Mouse (Mus musculus) forebrain, embryonic 16.5 days (tissue): ENCODE results near the gene Irak4. TPM values are rescaled to one million over a fixed set of nuclear protein-coding genes. Genes with fewer than 3 reads are reported as not detected.

Experiments
- ATAC-seq: fragments of 200-750 bp; cut with Nextera tagmentation; 2 replicates; pipeline ENCODE4 v1.8.0; 2017; ENCODE audit warnings: mild to moderate bottlenecking, moderate library complexity
- H3K27ac ChIP-seq: fragments of 300-500 bp; sonication (generic); 2 replicates; pipeline ENCODE4 v1.5.1; 2014; ENCODE audit warnings: low read length, control low read depth
- H3K27me3 ChIP-seq: fragments of 300-500 bp; sonication (generic); replicated peaks from 2 replicates; pipeline ENCODE4 v1.6.1; 2014; ENCODE audit warnings: low read length; ENCODE audit not compliant: control insufficient read depth, insufficient read depth
- H3K36me3 ChIP-seq: fragments of 300-500 bp; sonication (generic); 2 replicates; pipeline ENCODE4 v1.6.1; 2014; ENCODE audit not compliant: control insufficient read depth, insufficient read depth
- H3K4me1 ChIP-seq: fragments of 300-500 bp; sonication (generic); replicated peaks from 2 replicates; pipeline ENCODE4 v1.6.1; 2014; ENCODE audit warnings: low read length; ENCODE audit not compliant: control insufficient read depth, insufficient read depth
- H3K4me2 ChIP-seq: fragments of 300-500 bp; sonication (generic); 2 replicates; pipeline ENCODE4 v1.6.1; 2014; ENCODE audit warnings: mild to moderate bottlenecking, low read length, control low read depth
- H3K4me3 ChIP-seq: fragments of 300-500 bp; sonication (generic); replicated peaks from 2 replicates; pipeline ENCODE4 v1.5.1; 2014; ENCODE audit warnings: mild to moderate bottlenecking, low read length, control low read depth
- H3K9ac ChIP-seq: fragments of 300-500 bp; sonication (generic); replicated peaks from 2 replicates; pipeline ENCODE4 v1.6.1; 2014; ENCODE audit warnings: low read depth, low read length, control low read depth
- H3K9me3 ChIP-seq: fragments of 300-500 bp; sonication (generic); 2 replicates; pipeline ENCODE4 v1.6.1; 2016; ENCODE audit warnings: low read length; ENCODE audit not compliant: control insufficient read depth
- WGBS: fragments of 180-500 bp; shearing (Covaris S2); extraction: QIAGEN DNeasy Blood & Tissue Kit; methylation state at CpG from one replicate; pipeline ENCODE4 v1.1.7; 2014; 5-methylcytosine and 5-hydroxymethylcytosine counted together
- polyA plus RNA-seq: library from polyadenylated mRNA; unstranded; fragments of >200 nt; fragmentation: Nextera tagmentation; extraction: Ambion mirVana; gene quantifications from 2 replicates; pipeline ENCODE4 v1.2.1, GENCODE M21; 2015

The Irak4 gene
- polyA plus RNA-seq, 1 experiment from 2014 or later = 1.4 TPM

GRCm38 (mm10) chr15:94582000-94582593 is 38.7 kb downstream of the Irak4 start:
- WGBS = 27% methylated on average over 7 of the region's 7 CpGs
- Histone ChIP-seq H3K27me3 (no peaks in the 10 kb centered on the region), H3K4me1 (0 out of 2 replicates have a peak, but pooled peaks cover 2% of the 10 kb centered on the region), H3K4me2 (no peak overlapping the region), H3K9ac (no peak overlapping the region), H3K9me3 (no peaks in the 10 kb centered on the region), H3K36me3 (peaks cover 38% of the 10 kb centered on the region), H3K27ac (no peak overlapping the region), H3K4me3 (no peak overlapping the region)
- no peak for ATAC-seq

GRCm38 (mm10) chr15:94583153-94583552 is 39.7 kb downstream of the Irak4 start:
- Histone ChIP-seq H3K36me3 (peaks cover 38% of the 10 kb centered on the region), H3K4me2 (no peak overlapping the region), H3K9me3 (no peaks in the 10 kb centered on the region), H3K4me1 (0 out of 2 replicates have a peak, but pooled peaks cover 4% of the 10 kb centered on the region), H3K27ac (no peak overlapping the region), H3K27me3 (no peaks in the 10 kb centered on the region), H3K9ac (no peak overlapping the region), H3K4me3 (no peak overlapping the region)
- ATAC-seq = no peak
- 89% methylated on average over 10 of the region's 10 CpGs for WGBS

DNA sequence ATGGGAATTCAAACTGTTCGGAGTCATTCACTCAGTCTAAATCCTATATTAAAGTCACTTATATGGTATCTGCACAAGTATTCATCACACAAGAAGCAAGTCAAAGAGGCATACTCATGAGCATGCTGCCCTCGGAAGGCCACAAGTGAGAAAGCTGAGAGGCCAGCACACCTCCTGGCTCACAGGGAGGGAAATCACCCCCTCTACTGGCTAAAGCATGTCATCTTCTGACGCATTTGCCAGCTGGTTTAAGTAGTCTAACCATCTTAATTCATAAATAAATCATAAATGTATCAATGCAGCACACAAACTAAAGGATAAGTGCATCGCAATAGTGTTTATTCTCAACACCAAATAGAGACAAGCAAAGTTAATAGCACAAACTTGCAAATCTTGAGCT is 41.3 kb downstream of the Irak4 start:
- Histone ChIP-seq H3K27me3 (no peaks in the 10 kb centered on the region), H3K9me3 (no peaks in the 10 kb centered on the region), H3K4me2 (no peak overlapping the region), H3K36me3 (peaks cover 37% of the 10 kb centered on the region), H3K9ac (no peak overlapping the region), H3K4me3 (no peak overlapping the region), H3K27ac (no peak overlapping the region), H3K4me1 (peaks cover 8% of the 10 kb centered on the region)
- 86% methylated on average over 4 of the region's 4 CpGs for WGBS
- ATAC-seq = no peak

DNA sequence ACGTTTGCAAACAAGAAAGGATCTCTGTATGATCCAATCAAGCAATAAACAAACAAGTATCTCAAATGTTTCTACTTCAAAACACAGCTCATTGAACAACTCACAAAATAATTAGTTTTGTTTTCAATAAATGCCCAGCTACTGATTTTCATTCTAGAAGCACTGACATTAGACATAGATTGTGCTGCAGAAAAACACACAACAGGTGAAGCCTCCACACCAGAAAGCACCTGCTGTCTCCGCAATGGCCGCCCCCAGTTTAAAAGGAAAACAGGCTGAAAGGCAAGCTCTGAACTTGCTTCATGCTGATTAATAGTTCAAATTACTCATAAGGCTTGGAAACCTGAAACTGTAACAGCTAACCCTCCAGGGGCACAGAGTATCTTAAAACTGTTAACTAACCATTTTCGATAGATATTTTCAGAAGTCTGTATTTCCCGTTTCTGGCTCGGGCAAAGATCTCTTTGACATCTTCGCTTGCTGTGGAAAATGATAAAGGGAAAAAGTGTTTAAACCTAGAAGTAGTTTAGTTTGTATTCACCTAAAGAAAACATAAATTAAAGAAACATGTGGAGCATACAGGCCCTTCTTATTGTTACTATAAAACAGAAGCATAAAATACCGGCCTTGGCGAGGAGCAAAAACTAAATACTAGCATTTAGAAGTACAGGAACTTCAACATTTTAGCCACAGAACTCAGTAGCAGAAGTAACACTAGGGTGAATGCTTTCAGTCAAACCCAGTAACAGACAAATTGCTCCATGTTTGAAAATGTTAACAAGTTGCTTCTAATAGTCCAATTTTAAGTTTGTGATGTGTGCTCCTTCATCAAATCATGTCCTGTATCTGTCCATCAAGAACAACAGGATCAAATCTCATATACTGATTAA is 44.6 kb downstream of the Irak4 start:
- no peak overlapping the region for H3K9ac ChIP-seq
- ATAC-seq = no peak
- H3K9me3 ChIP-seq = no peaks in the 10 kb centered on the region
- WGBS = 88% methylated on average over 9 of the region's 9 CpGs
- H3K4me3 ChIP-seq = no peak overlapping the region
- no peaks in the 10 kb centered on the region for H3K27me3 ChIP-seq
- H3K27ac ChIP-seq = no peak overlapping the region
- H3K36me3 ChIP-seq = peaks cover 21% of the 10 kb centered on the region
- no peak overlapping the region for H3K4me2 ChIP-seq
- peaks cover 11% of the 10 kb centered on the region for H3K4me1 ChIP-seq

GRCm38 (mm10) chr15:94589219-94590075 is 46.0 kb downstream of the Irak4 start, which contains the start of gene Twf1:
Gene Twf1 (minus strand): TSS chr15:94589889.
- ATAC-seq = peak; percentile 100
- 0% methylated on average over 66 of the region's 70 CpGs for WGBS

GRCm38 (mm10) chr15:94590083-94590482 is 46.6 kb downstream of the Irak4 start:
- H3K27me3 ChIP-seq = no peaks in the 10 kb centered on the region
- H3K36me3 ChIP-seq = peaks cover 2% of the 10 kb centered on the region; the same call in 1 of the 2 replicates
- WGBS = 11% methylated on average over 8 of the region's 8 CpGs
- peak overlapping the region; percentile 96 for H3K4me3 ChIP-seq
- no peak overlapping the region for H3K27ac ChIP-seq
- ATAC-seq = peak; percentile 34
- H3K4me1 ChIP-seq = peaks cover 11% of the 10 kb centered on the region
- no peaks in the 10 kb centered on the region for H3K9me3 ChIP-seq
- H3K9ac ChIP-seq = peak overlapping the region; percentile 16
- peak overlapping the region; percentile 41 for H3K4me2 ChIP-seq

More at GRCm38 (mm10) chr15:94589219-94590075, 46.0 kb downstream of the Irak4 start, which contains the start of gene Twf1:
- H3K4me3 ChIP-seq = peak within 1 kb of the TSS; percentile 96
- H3K27me3 ChIP-seq = no peaks in the 10 kb centered on the region
- H3K9me3 ChIP-seq = no peaks in the 10 kb centered on the region
- peak within 1 kb of the TSS; percentile 97 for H3K9ac ChIP-seq
- H3K36me3 ChIP-seq = peaks cover 7% of the 10 kb centered on the region
- H3K27ac ChIP-seq = peak within 1 kb of the TSS; percentile 78
- peaks cover 11% of the 10 kb centered on the region for H3K4me1 ChIP-seq
- H3K4me2 ChIP-seq = peak within 1 kb of the TSS; percentile 80

DNA sequence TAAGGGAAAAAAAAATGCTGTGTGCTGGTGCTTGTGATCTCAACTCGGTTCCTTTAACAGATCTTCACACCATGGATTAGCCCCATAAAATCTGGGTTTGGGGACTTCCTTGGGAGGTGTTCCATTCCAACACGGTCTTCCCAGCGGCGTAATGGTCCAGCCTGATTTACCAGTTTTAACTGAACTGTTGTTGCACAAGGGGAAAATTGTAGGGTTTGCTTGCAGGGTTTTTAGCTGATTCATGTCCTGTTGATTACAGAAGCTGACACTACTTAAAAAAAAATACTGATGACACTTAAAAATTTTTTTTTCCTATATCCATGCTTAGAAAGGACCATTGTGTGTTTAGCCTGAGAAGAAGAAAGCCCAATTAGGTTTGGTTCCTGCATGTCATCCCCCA is 47.9 kb downstream of the Irak4 start:
- Histone ChIP-seq H3K4me1 (peaks cover 10% of the 10 kb centered on the region), H3K36me3 (no peaks in the 10 kb centered on the region), H3K4me3 (no peak overlapping the region), H3K9ac (no peak overlapping the region), H3K27me3 (no peaks in the 10 kb centered on the region), H3K9me3 (no peaks in the 10 kb centered on the region), H3K4me2 (no peak overlapping the region), H3K27ac (no peak overlapping the region)
- ATAC-seq = no peak
- WGBS = 94% methylated on average over 4 of the region's 4 CpGs

DNA sequence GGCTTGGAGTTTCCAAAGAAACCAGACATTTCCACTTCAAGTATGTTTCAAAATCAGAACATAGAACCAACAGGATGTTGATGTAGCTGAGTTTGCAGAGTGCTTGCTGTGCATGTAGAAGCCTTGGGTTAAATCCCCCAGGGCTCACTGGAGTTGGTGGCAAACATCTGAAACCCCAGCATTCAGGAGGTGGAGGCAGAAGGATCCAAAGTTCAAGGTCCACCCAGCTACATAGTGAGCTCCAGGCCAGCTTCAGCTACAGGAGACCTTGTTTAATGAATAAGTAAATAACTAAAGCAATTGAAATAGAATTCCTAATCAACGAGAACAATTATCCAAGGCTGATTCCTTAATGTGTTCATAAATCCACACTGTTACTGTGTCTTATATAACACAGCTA is 50.1 kb downstream of the Irak4 start:
- H3K27ac ChIP-seq = no peak overlapping the region
- WGBS = 83% methylated on average over 1 of the region's 1 CpGs
- H3K4me3 ChIP-seq = no peak overlapping the region
- H3K9ac ChIP-seq = no peak overlapping the region
- no peak overlapping the region for H3K4me2 ChIP-seq
- no peaks in the 10 kb centered on the region for H3K27me3 ChIP-seq
- peaks cover 7% of the 10 kb centered on the region for H3K4me1 ChIP-seq
- H3K9me3 ChIP-seq = no peaks in the 10 kb centered on the region
- ATAC-seq = no peak
- no peaks in the 10 kb centered on the region for H3K36me3 ChIP-seq
